Mouse (Mus musculus) left cerebral cortex, adult 2 months (tissue): ENCODE measurements at regions not wholly inside any gene's neighbourhood (a gene's known extent, or its start where the extent isn't known, plus 50 kb on each side); places are given as distances from the start of the nearest gene placed in this dataset.

ENCODE experiments used
- DNase-seq, 2 experiments: peaks; one replicate each; pipeline ENCODE4 v3.0.0; 2021 to 2022; ENCODE audit warnings: low spot score in 2 of 2, mixed read lengths in 1 of 2; ENCODE audit errors: extremely low spot score in 1 of 2
- H3K27ac ChIP-seq: fragments of 200-600 bp; 2 replicates; pipeline ENCODE4 v1.8.1; 2022
- H3K4me3 ChIP-seq: fragments of 200-600 bp; 2 replicates; pipeline ENCODE4 v1.8.1; 2022
- CTCF ChIP-seq: fragments of 200-600 bp; IDR thresholded peaks from 2 replicates; pipeline ENCODE4 v1.8.1; 2022; ENCODE audit warnings: antibody characterized with exemption, mild to moderate bottlenecking, moderate library complexity
- intact Hi-C: fragments of 180-260 bp; cut with DNase I; formaldehyde crosslinking; loops from one replicate; pipeline ENCODE4 v1.15.1; 2025

DNA sequence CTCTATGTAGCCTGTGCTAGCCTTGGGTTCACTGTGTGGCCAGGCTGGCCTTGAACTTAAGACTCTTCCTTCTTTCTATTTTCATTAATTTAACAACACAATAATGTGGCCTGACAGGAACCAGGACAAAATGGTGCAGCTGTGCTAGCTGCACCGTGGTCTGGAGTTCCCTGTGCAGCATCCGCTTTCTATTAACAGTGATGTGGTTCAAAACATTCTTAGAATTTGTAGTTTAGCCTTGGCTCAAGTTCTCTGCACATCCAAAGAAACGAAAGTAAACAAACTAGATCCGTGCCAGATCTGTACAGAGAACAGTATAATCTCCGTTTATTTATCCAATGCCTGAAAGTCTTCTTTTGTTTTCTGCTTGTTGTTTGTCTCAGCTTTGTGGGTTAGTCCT, 88.5 kb downstream of the Irx1 start:
- DNase-seq: no peak
- Histone ChIP-seq H3K27ac (no peak overlapping the region), H3K4me3 (no peak overlapping the region)
- no peak for TF ChIP-seq CTCF
- intact Hi-C loops: no loop called here

DNA sequence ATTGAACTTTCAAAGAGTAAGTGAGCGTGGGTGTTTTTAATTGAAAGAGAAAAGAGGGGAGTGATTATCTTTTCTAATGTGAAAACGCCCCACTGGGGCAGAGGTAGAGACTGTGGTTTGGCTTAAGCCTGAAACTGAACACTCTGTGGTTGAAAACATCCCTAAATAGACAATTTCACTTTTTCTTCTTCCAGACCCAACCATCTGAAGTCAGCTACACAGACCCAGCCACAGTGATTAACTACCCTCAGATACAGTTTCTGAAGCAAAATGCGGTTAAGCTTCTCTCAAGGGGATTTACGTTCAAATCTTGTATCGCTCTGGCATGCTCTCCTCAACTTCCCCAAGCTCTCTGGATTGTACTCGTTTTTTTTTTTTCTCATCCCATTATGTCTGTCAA, 94.8 kb downstream of the Irx1 start:
- no peak overlapping the region for H3K4me3 ChIP-seq
- TF ChIP-seq CTCF: no peak
- no peak overlapping the region for H3K27ac ChIP-seq
- DNase-seq: no peak
- intact Hi-C loops: no loop called here

DNA sequence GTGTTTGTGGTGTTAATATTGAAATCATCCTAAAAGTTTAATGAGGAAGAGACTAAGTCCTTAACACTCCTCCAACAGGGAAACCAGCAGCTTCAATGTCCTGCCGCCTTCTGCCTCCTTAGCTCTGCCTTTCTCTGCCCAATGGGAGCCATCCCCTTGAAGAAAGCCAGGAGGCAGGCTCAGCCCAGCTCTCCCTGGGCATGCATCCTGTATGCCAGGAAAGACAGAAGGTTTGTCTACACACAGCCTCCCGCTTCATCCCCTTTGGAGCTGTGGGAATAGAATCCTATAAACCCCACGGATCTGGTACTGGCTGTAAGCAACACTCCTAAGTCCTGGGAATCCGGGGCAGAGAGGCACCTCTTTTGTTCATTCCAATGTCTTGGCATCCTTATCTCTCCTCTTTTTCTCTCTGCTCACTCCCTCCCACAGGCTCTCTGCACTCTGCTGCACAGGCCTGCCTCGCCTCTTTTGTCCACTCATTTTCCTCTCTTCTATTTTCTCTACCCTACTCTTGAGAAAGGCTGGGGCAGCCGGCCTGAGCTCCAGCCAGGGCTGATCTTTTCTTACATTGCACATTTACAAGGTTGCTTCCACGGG, 110.0 kb downstream of the Irx1 start:
- peak; percentile 8 to 16 for DNase-seq

DNA sequence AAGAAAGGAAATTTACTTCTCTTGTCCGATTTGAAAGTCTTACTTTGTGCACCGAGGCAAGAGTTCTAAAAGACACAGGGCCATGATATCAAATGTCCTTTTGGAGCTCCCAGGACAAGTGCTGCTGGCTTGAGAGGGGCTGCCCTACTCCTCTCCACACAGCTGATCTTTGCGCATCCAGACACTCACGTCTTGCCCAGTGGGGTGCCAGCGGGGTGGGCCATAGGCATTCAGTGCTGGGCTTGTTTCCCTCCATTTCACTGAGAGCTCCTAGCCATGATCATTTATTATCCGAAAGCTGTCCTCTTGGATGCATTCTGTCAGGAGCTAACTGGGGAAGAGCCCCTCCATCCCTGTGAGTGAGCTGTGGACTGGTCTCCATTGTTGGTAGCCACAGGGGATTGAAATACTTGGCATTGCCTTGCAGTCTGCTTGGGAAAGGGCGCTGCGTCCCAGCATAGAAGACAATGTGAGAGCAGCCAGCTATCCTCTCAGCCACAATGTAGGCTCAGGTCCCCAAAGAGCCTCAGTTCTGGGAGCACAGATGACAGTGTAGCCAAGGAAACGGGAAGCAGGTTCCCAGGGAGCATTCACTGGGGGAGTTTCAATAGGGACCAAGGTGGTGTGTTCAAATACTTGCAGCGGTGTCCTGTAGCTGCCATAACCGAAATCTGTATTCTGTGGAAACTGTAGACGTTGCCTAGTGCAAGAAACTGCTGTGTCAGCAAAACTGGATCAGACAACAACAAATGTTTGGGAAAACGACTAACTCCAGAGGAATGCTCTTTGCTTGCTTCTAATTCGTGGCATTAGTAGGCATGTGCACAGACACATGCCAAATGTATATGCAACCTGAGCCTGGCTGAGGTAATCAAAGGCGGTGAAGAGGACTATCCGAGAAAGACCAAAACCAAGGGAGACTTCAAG, 159.2 kb downstream of the Irx1 start:
- H3K4me3 ChIP-seq: no peak overlapping the region
- DNase-seq: no peak
- H3K27ac ChIP-seq: no peak overlapping the region
- intact Hi-C loops: no loop called here
- no peak for TF ChIP-seq CTCF

More for the DNA sequence above, 110.0 kb downstream of the Irx1 start:
- TF ChIP-seq CTCF: peak; percentile 12
- no peak overlapping the region for H3K4me3 ChIP-seq
- no peak overlapping the region for H3K27ac ChIP-seq
- intact Hi-C loops: no loop called here

DNA sequence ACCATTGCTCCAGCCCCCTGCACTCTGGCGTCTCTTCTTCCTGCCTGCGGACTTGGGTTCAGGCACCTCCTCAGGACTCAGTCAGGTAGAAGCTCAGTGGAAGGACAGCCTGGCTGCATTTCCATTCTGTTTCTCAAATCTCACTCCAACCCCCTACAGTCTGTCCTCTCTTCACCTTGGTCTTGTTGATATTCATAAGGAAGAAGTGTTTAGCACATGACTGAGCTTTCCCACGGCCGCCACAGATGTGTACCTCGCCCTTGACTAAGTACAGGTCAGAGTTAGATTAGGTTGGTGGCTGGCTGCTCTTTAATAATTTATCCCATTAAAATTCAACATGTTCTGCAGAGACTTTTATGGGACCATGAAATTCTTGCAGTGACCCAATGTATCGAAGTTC, 165.2 kb downstream of the Irx1 start:
- no peak for TF ChIP-seq CTCF
- no peak overlapping the region for H3K4me3 ChIP-seq
- intact Hi-C loops: no loop called here
- H3K27ac ChIP-seq: no peak overlapping the region
- DNase-seq: no peak

DNA sequence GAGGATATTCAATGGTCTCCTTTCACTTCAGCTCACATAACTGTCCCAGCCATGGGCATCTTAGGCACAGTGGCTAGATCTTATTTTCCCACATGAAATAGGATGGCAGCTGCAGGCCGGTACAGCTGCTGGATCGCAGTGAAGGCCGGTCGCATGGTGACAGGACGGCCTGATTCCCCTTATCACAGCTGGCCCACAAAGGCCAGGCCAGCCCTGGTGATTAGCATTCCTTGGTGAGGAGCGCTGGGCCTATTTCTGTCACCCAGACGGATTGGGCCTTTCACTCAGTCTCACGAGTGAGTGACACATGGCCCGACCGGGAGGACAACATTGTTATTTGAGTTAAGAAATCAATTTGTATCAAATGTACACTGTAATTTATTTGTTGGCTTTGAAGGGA, 178.8 kb downstream of the Irx1 start:
- TF ChIP-seq CTCF: no peak
- intact Hi-C loops: no loop called here

DNA sequence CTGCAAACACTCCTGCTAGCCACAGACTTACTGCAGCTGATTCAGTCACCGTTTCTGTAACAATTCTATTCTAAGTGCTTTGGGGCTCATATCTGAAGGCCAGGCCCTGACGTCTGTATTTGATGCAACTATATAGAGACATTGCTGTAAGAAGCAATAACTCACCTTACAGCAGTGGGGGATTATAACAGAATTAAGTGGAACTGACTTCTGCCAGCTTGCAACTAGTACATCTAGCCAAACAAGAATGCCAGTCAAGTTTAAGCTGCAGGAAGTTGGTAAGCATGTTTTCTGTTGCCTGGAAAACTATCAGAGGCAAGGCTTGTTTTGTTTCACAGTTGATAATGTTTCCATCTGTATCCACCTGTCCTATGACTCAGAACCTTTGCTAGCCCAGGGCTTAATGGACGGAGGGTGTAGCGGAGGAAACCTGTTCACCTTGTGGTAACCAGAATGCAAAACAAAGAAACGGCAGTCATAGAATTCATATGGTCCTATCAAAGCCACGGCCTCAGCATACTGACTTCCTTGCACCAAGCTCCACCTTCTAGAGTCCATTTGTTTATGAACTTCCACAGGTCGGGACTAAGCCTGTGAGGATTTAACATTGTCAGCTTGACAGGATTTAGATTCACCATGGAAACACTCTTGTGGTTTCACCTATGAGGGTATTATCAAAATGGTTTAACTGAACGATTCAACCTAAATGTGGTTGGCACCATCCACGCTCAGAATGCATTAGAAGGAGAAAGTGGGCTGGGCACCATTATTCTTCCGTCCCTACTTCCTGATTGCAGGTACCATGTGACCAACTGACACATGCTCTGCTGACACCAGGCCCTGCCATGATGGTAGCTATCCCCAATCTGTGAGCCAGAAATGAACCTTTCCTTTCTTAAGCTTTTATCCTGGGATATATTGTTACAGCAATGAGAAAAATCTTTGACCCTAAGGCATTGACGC, 216.2 kb downstream of the Irx1 start:
- no peak for DNase-seq
- Histone ChIP-seq H3K27ac (no peak overlapping the region), H3K4me3 (no peak overlapping the region)
- intact Hi-C loops: no loop called here
- no peak for TF ChIP-seq CTCF

More for the DNA sequence above, 178.8 kb downstream of the Irx1 start:
- no peak for DNase-seq
- no peak overlapping the region for H3K4me3 ChIP-seq
- no peak overlapping the region for H3K27ac ChIP-seq

DNA sequence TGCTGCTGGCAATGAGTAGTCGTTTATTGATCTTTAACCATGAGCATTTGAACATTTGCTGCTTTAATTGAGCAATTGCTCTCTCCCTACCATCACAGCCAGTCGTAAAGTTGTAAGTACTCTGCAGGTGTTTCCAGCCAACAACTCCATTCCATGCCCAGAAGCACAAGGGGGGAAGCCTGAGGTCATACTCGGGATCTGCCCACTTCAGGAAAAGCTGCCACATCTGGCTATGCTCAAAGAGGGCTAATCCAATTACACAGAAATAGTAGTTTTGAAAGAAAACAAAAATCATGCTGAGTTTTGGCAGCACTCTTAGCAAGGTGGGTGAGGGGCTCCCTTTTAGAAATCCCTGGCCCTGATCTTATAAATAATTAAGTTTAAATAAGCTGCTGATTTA, 217.0 kb downstream of the Irx1 start:
- no peak for TF ChIP-seq CTCF
- DNase-seq: no peak
- intact Hi-C loops: no loop called here

DNA sequence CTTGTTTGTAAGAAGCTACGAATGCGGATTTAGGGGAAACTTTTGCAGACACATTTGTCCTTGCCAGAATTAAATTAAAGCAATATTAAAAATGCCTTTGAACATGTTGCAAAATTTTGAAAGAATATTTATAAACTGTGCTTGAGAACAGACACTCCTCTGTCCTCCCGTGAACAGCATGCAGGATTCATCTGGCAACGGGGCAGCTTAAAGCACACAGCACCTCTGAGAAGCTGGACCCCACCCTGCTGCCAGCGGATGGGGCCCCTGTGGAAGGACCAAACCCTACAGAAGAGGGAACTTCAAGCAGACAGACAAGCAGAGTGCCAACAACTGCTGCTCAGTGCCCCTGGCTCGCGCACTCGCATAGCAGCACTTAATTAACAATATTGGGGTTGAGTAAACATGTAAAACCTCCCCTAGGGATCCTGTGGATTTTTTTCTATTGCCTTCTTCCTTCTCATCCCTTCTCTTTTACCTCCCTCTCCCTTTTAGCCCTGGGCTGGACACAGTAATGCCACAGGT, 226.6 kb downstream of the Irx1 start:
- no peak for TF ChIP-seq CTCF
- intact Hi-C loops: no loop called here
- Histone ChIP-seq H3K27ac (no peak overlapping the region), H3K4me3 (no peak overlapping the region)
- no peak for DNase-seq

More for the DNA sequence above, 217.0 kb downstream of the Irx1 start:
- Histone ChIP-seq H3K4me3 (no peak overlapping the region), H3K27ac (no peak overlapping the region)

DNA sequence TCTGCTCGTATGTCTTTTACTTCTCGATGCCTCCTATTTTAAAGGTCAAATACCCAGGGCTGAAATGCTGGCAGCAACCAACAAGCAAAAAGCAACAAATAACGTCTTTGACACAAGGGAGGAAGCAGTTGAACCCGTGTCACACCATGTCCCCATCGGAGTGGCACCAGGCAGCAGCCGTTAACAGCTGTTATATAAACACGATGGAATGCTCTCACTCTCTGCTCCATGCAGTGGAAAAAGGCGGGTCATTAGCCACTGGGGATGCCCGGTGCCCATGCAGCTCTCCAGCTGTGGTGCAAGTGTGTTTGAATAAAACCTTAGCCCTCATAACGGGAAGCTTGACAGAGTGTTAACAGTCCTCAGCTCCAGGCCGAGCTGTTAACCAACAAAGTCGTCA, 229.3 kb downstream of the Irx1 start:
- DNase-seq: no peak
- intact Hi-C loops: no loop called here
- Histone ChIP-seq H3K27ac (no peak overlapping the region), H3K4me3 (no peak overlapping the region)
- no peak for TF ChIP-seq CTCF

DNA sequence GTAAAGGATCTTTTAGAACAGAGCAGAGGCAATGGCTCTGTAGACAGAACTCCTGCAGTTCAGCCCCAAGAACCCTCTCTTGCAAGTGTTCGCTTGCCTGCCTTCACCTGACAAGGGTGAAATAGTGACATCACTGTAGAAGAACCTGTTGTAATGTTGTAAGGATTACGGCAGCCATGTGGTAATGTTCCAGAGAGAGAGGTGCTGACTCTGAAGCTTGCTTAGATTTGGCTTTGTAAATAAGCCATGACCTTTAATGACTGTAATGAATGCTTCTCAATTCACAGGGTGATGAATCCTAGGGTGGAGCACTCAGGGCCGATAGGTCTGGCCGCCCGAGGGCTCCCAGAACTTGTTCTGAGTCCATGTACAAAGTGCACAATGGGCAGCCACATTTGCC, 230.2 kb downstream of the Irx1 start:
- no peak for TF ChIP-seq CTCF
- Histone ChIP-seq H3K4me3 (no peak overlapping the region), H3K27ac (no peak overlapping the region)
- DNase-seq: no peak
- intact Hi-C loops: no loop called here
